Mouse (Mus musculus) midbrain, embryonic 11.5 days (tissue): ENCODE results near the gene Mmp14. TPM values are rescaled to one million over a fixed set of nuclear protein-coding genes. Genes with fewer than 3 reads are reported as not detected.

ENCODE experiments used
- ATAC-seq: fragments of 200-750 bp; cut with Nextera tagmentation; 2 replicates; pipeline ENCODE4 v1.8.0; 2017; ENCODE audit warnings: moderate TSS enrichment, moderate library complexity; ENCODE audit not compliant: low FRiP score
- DNase-seq: peaks from one replicate; pipeline ENCODE4 v3.0.0; 2015; ENCODE audit warnings: low spot score; ENCODE audit errors: missing footprints
- H3K27ac ChIP-seq: fragments of 300-500 bp; sonication (generic); 2 replicates; pipeline ENCODE4 v1.5.1; 2014; ENCODE audit warnings: low read depth, low read length
- H3K27me3 ChIP-seq: fragments of 300-500 bp; sonication (generic); 2 replicates; pipeline ENCODE4 v1.6.1; 2014; ENCODE audit warnings: mild to moderate bottlenecking, low read length, moderate library complexity, mixed read lengths; ENCODE audit not compliant: control insufficient read depth, insufficient read depth
- H3K36me3 ChIP-seq: fragments of 300-500 bp; sonication (generic); 2 replicates; pipeline ENCODE4 v1.6.1; 2014; ENCODE audit warnings: mild to moderate bottlenecking, low read length, moderate library complexity, mixed read lengths; ENCODE audit not compliant: control insufficient read depth, insufficient read depth
- H3K4me1 ChIP-seq: fragments of 300-500 bp; sonication (generic); 2 replicates; pipeline ENCODE4 v1.6.1; 2014; ENCODE audit warnings: low read length; ENCODE audit not compliant: control insufficient read depth, insufficient read depth
- H3K4me2 ChIP-seq: fragments of 300-500 bp; sonication (generic); 2 replicates; pipeline ENCODE4 v1.6.1; 2014; ENCODE audit warnings: mild to moderate bottlenecking, moderate library complexity
- H3K4me3 ChIP-seq: fragments of 300-500 bp; sonication (generic); 2 replicates; pipeline ENCODE4 v1.5.1; 2014; ENCODE audit warnings: low read depth, low read length
- H3K9ac ChIP-seq: fragments of 300-500 bp; sonication (generic); 2 replicates; pipeline ENCODE4 v1.6.1; 2014; ENCODE audit warnings: low read length
- H3K9me3 ChIP-seq: fragments of 300-500 bp; sonication (generic); 2 replicates; pipeline ENCODE4 v1.6.1; 2016; ENCODE audit warnings: low read length; ENCODE audit not compliant: control insufficient read depth
- WGBS: fragments of 180-500 bp; shearing (Covaris S2); extraction: QIAGEN DNeasy Blood & Tissue Kit; methylation state at CpG from one replicate; pipeline ENCODE4 v1.1.7; 2014; 5-methylcytosine and 5-hydroxymethylcytosine counted together
- polyA plus RNA-seq: library from polyadenylated mRNA; unstranded; fragments of >200 nt; fragmentation: Nextera tagmentation; extraction: Ambion mirVana; gene quantifications from 2 replicates; pipeline ENCODE4 v1.2.1, GENCODE M21; 2014

Mmp14 gene
- polyA plus RNA-seq, 1 experiment from 2014 or later, result 57.4 TPM

DNA sequence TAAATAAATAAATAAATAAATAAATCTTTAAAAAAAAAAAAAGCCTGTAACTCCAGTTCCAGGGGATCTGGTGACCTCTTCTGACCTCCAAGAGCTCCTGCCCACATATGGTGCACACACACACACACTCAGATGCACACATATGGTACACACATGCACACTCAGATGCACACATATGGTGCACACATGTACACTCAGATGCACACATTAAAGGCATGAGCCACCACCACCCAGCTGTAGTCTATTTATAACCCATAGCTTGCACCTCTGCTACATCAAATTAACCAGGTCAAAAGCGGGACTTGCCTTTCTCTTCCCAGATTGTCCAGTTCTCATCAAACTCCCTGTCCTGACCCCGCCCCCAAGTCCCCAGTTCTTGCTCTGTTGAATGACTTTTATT lies 10.4 kb upstream of the Mmp14 start:
- DNase-seq (no peak), ATAC-seq (no peak)
- 85% methylated on average over 2 of the region's 2 CpGs for WGBS

DNA sequence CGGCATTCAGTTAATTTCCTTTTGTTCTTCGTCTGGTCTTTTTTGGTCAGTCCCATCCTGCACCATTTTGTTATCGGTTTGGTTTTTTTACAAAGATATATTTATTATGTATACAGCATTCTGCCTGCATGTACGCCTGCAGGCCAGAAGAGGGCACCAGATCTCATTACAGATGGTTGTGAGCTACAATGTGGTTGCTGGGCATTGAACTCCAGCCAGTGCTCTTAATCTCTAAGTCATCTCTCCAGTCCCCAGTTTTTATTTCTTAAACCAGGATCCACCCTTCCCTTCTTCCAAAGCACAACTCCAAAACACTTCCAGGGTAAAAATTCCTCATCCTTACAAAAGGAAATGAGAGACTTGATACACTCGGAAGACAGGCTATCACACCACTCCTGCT lies 8.0 kb upstream of the Mmp14 start:
- Histone ChIP-seq H3K4me1 (peaks cover 11% of the 10 kb centered on the region), H3K4me2 (no peak overlapping the region), H3K27ac (no peak overlapping the region), H3K36me3 (no peaks in the 10 kb centered on the region), H3K27me3 (no peaks in the 10 kb centered on the region), H3K9ac (no peak overlapping the region), H3K9me3 (no peaks in the 10 kb centered on the region), H3K4me3 (no peak overlapping the region)
- WGBS, result 55% methylated on average over 5 of the region's 5 CpGs
- ATAC-seq (no peak), DNase-seq (no peak)

More for the DNA sequence above, 10.4 kb upstream of the Mmp14 start:
- no peaks in the 10 kb centered on the region for H3K9me3 ChIP-seq
- no peaks in the 10 kb centered on the region for H3K36me3 ChIP-seq
- no peak overlapping the region for H3K4me3 ChIP-seq
- H3K27me3 ChIP-seq, result peaks cover 4% of the 10 kb centered on the region; the same call in 1 of the 2 replicates
- H3K4me1 ChIP-seq, result peaks cover 4% of the 10 kb centered on the region
- no peak overlapping the region for H3K4me2 ChIP-seq
- H3K27ac ChIP-seq, result no peak overlapping the region
- H3K9ac ChIP-seq, result no peak overlapping the region

DNA sequence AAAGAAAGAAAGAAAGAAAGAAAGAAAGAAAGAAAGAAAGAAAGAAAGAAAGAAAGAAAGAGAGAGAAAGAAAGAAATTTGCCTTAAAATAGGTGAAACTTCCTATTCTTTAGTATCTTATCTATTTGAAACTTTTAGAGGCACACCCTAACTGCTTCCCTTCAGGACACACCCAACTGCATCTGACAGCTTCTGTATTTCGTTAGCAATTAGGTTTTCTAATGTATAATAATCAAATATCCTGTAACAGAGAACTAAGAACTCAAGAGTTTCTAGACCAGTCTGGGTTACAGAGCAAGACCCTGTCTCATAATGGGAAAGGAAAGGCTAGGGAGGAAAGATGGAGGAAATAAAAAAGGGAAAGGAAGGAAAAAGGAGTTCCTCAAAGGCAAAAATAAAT lies 6.8 kb upstream of the Mmp14 start:
- DNase-seq, result no peak
- Histone ChIP-seq H3K4me1 (peaks cover 11% of the 10 kb centered on the region), H3K27me3 (no peaks in the 10 kb centered on the region), H3K4me3 (no peak overlapping the region), H3K36me3 (no peaks in the 10 kb centered on the region), H3K9ac (no peak overlapping the region), H3K4me2 (no peak overlapping the region), H3K9me3 (no peaks in the 10 kb centered on the region), H3K27ac (no peak overlapping the region)
- WGBS, result 75% methylated on average over 1 of the region's 1 CpGs
- ATAC-seq, result no peak

DNA sequence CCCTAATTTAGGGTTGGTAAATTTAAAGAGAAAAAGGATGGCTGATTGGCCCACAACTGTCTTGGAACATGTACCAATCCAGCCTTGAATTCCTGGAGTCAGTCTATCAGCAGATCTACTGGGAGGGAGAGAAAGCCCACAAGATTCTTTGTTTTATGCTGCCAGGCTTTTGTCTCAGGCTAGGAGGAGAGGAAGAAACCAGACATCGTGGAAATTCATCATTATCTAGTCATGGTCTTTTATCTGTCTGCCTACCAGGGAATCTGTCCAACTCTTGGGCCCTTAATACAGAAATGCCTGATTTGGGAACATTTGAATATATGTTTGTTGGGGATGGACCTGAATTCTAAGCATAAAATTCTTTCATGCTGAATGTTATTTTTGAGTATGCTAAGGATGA lies 5.9 kb upstream of the Mmp14 start:
- Histone ChIP-seq H3K9ac (no peak overlapping the region), H3K4me1 (peaks cover 16% of the 10 kb centered on the region), H3K4me3 (no peak overlapping the region), H3K36me3 (no peaks in the 10 kb centered on the region), H3K9me3 (no peaks in the 10 kb centered on the region), H3K27me3 (no peaks in the 10 kb centered on the region), H3K4me2 (peak overlapping the region; percentile 52; the same call in 1 of the 2 replicates), H3K27ac (no peak overlapping the region)
- ATAC-seq (no peak), DNase-seq (no peak)
- 86% methylated on average over 1 of the region's 1 CpGs for WGBS

DNA sequence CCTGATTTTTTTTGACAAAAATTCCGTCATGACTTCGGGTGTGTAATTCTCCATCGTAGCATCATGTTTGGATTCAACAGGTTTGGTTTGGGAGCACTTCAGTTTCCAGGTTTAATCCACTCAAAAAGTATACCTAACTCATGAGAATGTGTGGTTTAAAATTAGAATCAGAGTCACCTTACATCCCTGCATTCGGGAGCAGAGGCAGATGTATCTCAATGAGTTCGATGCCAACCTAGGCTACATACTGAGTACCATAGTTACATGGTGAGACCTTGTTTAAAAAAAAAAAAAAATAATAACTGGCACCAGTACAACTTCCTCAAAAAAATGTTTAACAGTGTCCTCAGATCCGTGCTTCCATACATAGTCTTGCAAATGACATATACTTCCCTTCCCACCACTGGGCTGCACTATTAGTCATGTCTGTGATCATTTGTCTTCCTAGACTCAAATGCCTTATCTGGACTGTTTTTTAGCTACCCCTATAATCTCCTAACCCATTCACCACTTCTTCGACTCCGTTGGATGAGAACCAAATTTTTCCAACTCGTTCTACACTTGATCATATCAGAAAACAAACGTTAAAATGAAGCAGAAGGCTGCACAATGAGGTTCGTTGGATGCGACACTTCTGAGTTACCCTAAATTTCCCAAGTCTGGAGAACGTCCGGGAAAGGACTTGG lies 5.3 kb upstream of the Mmp14 start:
- Histone ChIP-seq H3K9ac (peak overlapping the region; percentile 88), H3K27me3 (no peaks in the 10 kb centered on the region), H3K4me2 (peak overlapping the region; percentile 52), H3K27ac (peak overlapping the region; percentile 76), H3K36me3 (no peaks in the 10 kb centered on the region), H3K9me3 (no peaks in the 10 kb centered on the region), H3K4me3 (peak overlapping the region; percentile 86), H3K4me1 (peaks cover 19% of the 10 kb centered on the region)
- DNase-seq, result no peak
- 35% methylated on average over 14 of the region's 14 CpGs for WGBS
- peak; percentile 14; the same call in 1 of the 2 replicates for ATAC-seq

DNA sequence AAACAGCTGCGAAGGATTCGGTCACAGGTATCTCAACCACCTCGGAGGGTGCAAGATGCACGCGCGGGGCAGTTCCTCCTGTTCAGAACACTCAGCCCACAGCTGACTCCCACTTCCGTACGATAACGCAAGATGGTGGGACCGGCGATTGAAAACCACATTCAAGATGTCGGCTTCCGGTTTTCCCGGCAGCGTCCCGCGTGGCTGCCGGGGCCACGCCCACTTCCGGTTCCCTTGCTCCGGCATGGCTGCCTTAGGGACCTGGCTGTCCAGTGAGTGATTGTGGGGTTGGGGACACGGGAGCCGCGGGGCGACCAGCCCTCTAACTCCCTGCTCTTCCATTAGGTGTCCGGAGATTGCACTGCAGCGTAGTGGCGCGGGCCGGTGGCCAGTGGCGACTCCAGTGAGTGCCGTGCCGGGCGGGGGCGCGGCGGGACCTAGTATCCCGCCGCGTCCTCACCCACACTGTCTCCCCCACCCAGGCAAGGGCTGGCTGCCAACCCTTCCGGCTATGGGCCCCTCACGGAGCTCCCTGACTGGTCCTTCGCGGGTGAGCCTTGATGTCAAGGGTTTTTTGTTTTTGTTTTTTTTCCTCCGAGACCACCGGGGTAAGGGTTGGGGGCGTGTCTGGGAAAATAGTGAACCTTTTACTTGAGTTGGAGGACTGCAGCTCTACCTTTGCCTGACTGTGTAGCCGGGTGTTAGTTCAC lies 4.6 kb upstream of the Mmp14 start, which contains the start of gene Mrpl52:
Gene Mrpl52 (plus strand): TSS at position 221 of the 710 bp plus-strand sequence.
- Histone ChIP-seq H3K4me3 (peak within 1 kb of the TSS; percentile 86), H3K9me3 (no peaks in the 10 kb centered on the region), H3K9ac (peak within 1 kb of the TSS; percentile 88), H3K27ac (peak within 1 kb of the TSS; percentile 76), H3K27me3 (no peaks in the 10 kb centered on the region), H3K4me1 (peaks cover 19% of the 10 kb centered on the region), H3K4me2 (peak within 1 kb of the TSS; percentile 52), H3K36me3 (no peaks in the 10 kb centered on the region)
- ATAC-seq (peak; percentile 85), DNase-seq (peak; percentile 98)
- WGBS, result under 1% methylated on average over 48 of the region's 48 CpGs

DNA sequence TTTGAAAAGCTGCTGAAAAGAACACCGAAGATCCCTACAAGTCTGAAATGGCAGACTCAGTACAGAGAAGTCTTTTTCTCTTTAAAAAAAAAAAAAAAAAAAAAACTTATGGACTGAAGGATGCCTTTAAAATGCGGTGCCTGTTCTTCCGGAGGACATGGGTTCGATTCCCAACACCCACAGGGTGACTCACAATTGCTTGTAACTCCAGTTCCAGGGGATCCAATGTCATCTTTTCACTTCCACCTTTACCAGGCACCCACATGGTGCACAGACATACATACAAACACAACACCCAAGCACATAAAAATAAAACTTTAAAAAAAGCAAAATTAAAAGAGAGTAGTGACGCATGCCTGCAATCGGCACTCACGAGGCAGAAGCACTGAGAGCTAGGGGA lies 3.7 kb upstream of the Mmp14 start:
- Histone ChIP-seq H3K4me1 (peaks cover 24% of the 10 kb centered on the region), H3K27me3 (peaks cover 7% of the 10 kb centered on the region; the same call in 1 of the 2 replicates), H3K36me3 (no peaks in the 10 kb centered on the region), H3K9ac (no peak overlapping the region), H3K4me3 (peak overlapping the region; percentile 86; the same call in 1 of the 2 replicates), H3K27ac (no peak overlapping the region), H3K9me3 (no peaks in the 10 kb centered on the region), H3K4me2 (peak overlapping the region; percentile 52)
- DNase-seq, result no peak
- no peak for ATAC-seq
- WGBS, result 93% methylated on average over 7 of the region's 7 CpGs

DNA sequence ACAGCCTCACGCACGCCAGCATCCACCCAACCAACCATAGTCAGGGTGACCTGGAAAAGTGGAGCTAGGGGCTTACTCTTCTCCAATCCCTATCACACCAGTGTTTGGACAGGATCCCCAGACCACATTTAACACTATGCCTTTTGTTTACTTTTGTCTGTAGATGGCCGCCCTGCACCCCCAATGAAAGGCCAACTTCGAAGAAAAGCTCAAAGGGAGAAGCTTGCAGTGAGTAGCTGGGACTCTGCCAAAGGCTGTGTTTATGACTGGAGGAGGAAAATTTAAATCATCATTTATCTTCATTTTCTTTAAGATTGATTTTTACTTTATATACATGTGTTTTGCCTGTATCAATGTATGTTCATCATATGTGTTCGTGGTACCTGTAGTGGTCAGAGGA lies 3.0 kb upstream of the Mmp14 start:
- no peak overlapping the region for H3K27ac ChIP-seq
- no peak overlapping the region for H3K9ac ChIP-seq
- no peaks in the 10 kb centered on the region for H3K9me3 ChIP-seq
- H3K36me3 ChIP-seq, result no peaks in the 10 kb centered on the region
- 94% methylated on average over 5 of the region's 5 CpGs for WGBS
- no peak for DNase-seq
- ATAC-seq, result no peak
- H3K4me2 ChIP-seq, result no peak overlapping the region
- H3K4me3 ChIP-seq, result no peak overlapping the region
- peaks cover 24% of the 10 kb centered on the region for H3K4me1 ChIP-seq
- peaks cover 7% of the 10 kb centered on the region; the same call in 1 of the 2 replicates for H3K27me3 ChIP-seq
